Mouse (Mus musculus) layer of hippocampus, adult 2 months (tissue): ENCODE data around the gene Smim20. TPM values are rescaled to one million over a fixed set of nuclear protein-coding genes. Genes with fewer than 3 reads are reported as not detected.
A peak's percentile ranks its signal among the peaks of the same experiment; 100 is the strongest.

ENCODE experiments used
- DNase-seq, 2 experiments: peaks; one replicate each; pipeline ENCODE4 v3.0.0; 2022; ENCODE audit warnings: low spot score in 2 of 2
- H3K27ac ChIP-seq: fragments of 200-600 bp; 2 replicates; pipeline ENCODE4 v1.8.1; 2022
- H3K4me3 ChIP-seq: fragments of 200-600 bp; 2 replicates; pipeline ENCODE4 v1.8.1; 2022; ENCODE audit warnings: mild to moderate bottlenecking
- CTCF ChIP-seq: fragments of 200-600 bp; conservative IDR thresholded peaks from 2 replicates; pipeline ENCODE4 v1.8.1; 2022; ENCODE audit warnings: antibody characterized with exemption, mild to moderate bottlenecking, moderate library complexity
- total RNA-seq, 2 experiments: library from RNA; stranded (reverse); gene quantifications; 2 replicates each; pipeline ENCODE4 v1.2.3; 2021

Smim20 gene
- total RNA-seq, 2 experiments from 2014 or later = 41.1 to 43.7 TPM

GRCm38 (mm10) chr5:53243933-53244332 lies 22.9 kb upstream of the Smim20 start:
- H3K4me3 ChIP-seq = no peak overlapping the region
- no peak for TF ChIP-seq CTCF
- peak overlapping the region; percentile 71; the same call in 1 of the 2 replicates for H3K27ac ChIP-seq
- no peak for DNase-seq

- no peak for TF ChIP-seq CTCF
- Histone ChIP-seq H3K4me3 (no peak overlapping the region), H3K27ac (no peak overlapping the region)
- no peak for DNase-seq
Measured at GRCm38 (mm10) chr5:53248499-53248898, 18.4 kb upstream of the Smim20 start.

- no peak for TF ChIP-seq CTCF
- DNase-seq = no peak
- H3K27ac ChIP-seq = no peak overlapping the region
- H3K4me3 ChIP-seq = no peak overlapping the region
Measured at GRCm38 (mm10) chr5:53249431-53250061, 17.3 kb upstream of the Smim20 start.

- TF ChIP-seq CTCF = no peak
- DNase-seq = no peak
- no peak overlapping the region for H3K27ac ChIP-seq
- H3K4me3 ChIP-seq = no peak overlapping the region
Measured at GRCm38 (mm10) chr5:53254154-53254553, 12.7 kb upstream of the Smim20 start.

- DNase-seq = no peak
- Histone ChIP-seq H3K27ac (no peak overlapping the region), H3K4me3 (no peak overlapping the region)
- TF ChIP-seq CTCF = no peak
Measured at GRCm38 (mm10) chr5:53254821-53255220, 12.1 kb upstream of the Smim20 start.

- no peak for DNase-seq
- peak; percentile 46 for TF ChIP-seq CTCF
- H3K27ac ChIP-seq = peak overlapping the region; percentile 67
- peak overlapping the region; percentile 51 for H3K4me3 ChIP-seq
Measured at GRCm38 (mm10) chr5:53258038-53258786, 8.7 kb upstream of the Smim20 start.

GRCm38 (mm10) chr5:53259894-53260293 lies 7.0 kb upstream of the Smim20 start:
- DNase-seq = no peak
- Histone ChIP-seq H3K4me3 (no peak overlapping the region), H3K27ac (no peak overlapping the region)
- no peak for TF ChIP-seq CTCF

GRCm38 (mm10) chr5:53261999-53262398 lies 4.9 kb upstream of the Smim20 start:
- Histone ChIP-seq H3K4me3 (no peak overlapping the region), H3K27ac (no peak overlapping the region)
- TF ChIP-seq CTCF = no peak
- no peak for DNase-seq

- TF ChIP-seq CTCF = no peak
- Histone ChIP-seq H3K27ac (no peak overlapping the region), H3K4me3 (no peak overlapping the region)
- no peak for DNase-seq
Measured at GRCm38 (mm10) chr5:53264061-53264460, 2.8 kb upstream of the Smim20 start.

- no peak for DNase-seq
- TF ChIP-seq CTCF = no peak
- no peak overlapping the region for H3K27ac ChIP-seq
- H3K4me3 ChIP-seq = no peak overlapping the region
Measured at GRCm38 (mm10) chr5:53265740-53266139, 1.1 kb upstream of the Smim20 start.

GRCm38 (mm10) chr5:53266181-53266580 lies 702 bp upstream of the Smim20 start:
- Histone ChIP-seq H3K4me3 (no peak overlapping the region), H3K27ac (no peak overlapping the region)
- no peak for DNase-seq
- no peak for TF ChIP-seq CTCF

- TF ChIP-seq CTCF = no peak
- peak overlapping the region; percentile 92; the same call in 1 of the 2 replicates for H3K27ac ChIP-seq
- peak overlapping the region; percentile 90; the same call in 1 of the 2 replicates for H3K4me3 ChIP-seq
- no peak for DNase-seq
Measured at GRCm38 (mm10) chr5:53268095-53268692, 1.3 kb downstream of the Smim20 start.

- no peak overlapping the region for H3K27ac ChIP-seq
- no peak for DNase-seq
- TF ChIP-seq CTCF = no peak
- H3K4me3 ChIP-seq = no peak overlapping the region
Measured at GRCm38 (mm10) chr5:53269799-53270198, 2.9 kb downstream of the Smim20 start.
